Comparison of ENCODE assay signal across 8 mouse cellular contexts in the genomic region with DNA sequence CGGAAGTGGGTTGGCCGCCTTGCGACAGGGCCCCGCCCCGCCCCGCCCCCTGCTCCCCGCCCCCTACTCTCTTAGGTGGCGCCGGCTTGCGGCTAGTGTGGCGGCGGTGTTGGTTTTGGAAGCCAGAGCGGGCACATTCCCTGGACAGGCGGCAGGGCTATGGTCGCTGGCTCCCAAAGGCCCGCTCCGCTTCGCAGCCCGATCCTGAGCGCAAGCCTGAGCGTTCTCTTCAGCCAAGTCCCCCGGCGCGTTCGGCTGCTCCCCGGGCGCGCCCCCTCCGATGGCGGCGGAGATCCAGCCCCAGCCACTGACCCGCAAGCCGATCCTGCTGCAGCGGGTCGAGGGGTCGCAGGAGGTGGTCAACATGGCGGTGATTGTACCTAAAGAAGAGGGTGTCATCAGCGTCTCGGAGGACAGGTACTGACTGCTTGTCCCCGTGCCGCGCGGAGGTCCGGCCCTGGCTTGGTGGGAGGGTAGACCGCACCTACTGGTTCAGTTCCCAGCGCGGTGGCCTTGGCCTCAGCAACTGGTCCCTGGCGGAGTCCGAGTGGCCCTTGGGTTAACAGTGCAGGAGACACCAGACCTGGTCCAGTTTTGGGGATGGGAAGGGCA. TPM values are rescaled to one million over a fixed set of nuclear protein-coding genes. Genes with fewer than 3 reads are reported as not detected.
A peak's percentile ranks its signal among the peaks of the same experiment; 100 is the strongest.
DNase-seq lines count a peak whose midpoint lies in the region; ATAC-seq and TF ChIP-seq lines count a peak whose summit lies in the region.

Wdfy2 (plus strand) TSS at position 38 of the 612 bp plus-strand sequence.

- ATAC-seq in heart, embryonic 11.5 days (replicated peaks; ENCODE audit: insufficient number of reproducible peaks, low FRiP score, low TSS enrichment) = peak; percentile 50
- peak; percentile 13 for ATAC-seq in liver, embryonic 15.5 days (ENCODE audit: insufficient read depth)
- ATAC-seq in neural tube, embryonic 11.5 days (ENCODE audit: insufficient read depth, low FRiP score, low TSS enrichment) = peak; percentile 96

- H3K9me3 ChIP-seq in heart, embryonic 11.5 days (replicated peaks; ENCODE audit: control insufficient read depth, low read length) = no peaks in the 10 kb centered on the region
- H3K9me3 ChIP-seq in liver, embryonic 15.5 days (replicated peaks) = no peaks in the 10 kb centered on the region
- no peaks in the 10 kb centered on the region for H3K9me3 ChIP-seq in neural tube, embryonic 11.5 days (ENCODE audit: control insufficient read depth, low read length)

- peak within 1 kb of the TSS; percentile 77 for H3K27ac ChIP-seq in spleen, adult 2 months (ENCODE audit: insufficient read depth, low read length)
- peak within 1 kb of the TSS; percentile 59 for H3K27ac ChIP-seq in heart, embryonic 11.5 days (ENCODE audit: low read depth, low read length)
- peak within 1 kb of the TSS; percentile 80 for H3K27ac ChIP-seq in liver, embryonic 15.5 days (replicated peaks)
- H3K27ac ChIP-seq in neural tube, embryonic 11.5 days (ENCODE audit: low read depth, low read length) = peak within 1 kb of the TSS; percentile 45; the same call in 1 of the 2 replicates

- no peak for DNase-seq in spleen, adult 2 months (ENCODE audit: low read depth in 1 of 2, low spot score in 2 of 2)
- DNase-seq in spleen, postnatal 14 days (ENCODE audit: low spot score in 2 of 2) = no peak
- DNase-seq in c-Kit-positive CD71-positive TER-119-positive erythroid progenitor cells, embryonic 14.5 days (ENCODE audit: low spot score) = peak; percentile 19
- DNase-seq in kidney, postnatal 14 days = peak; percentile 67
- no peak for DNase-seq in neural tube, embryonic 11.5 days (ENCODE audit: low spot score)
- no peak for DNase-seq in yolk sac, embryonic 10.5 days (ENCODE audit: low spot score)

- peaks cover 12% of the 10 kb centered on the region for H3K4me1 ChIP-seq in spleen, adult 2 months (ENCODE audit: control insufficient read depth, insufficient read depth, insufficient read length)
- H3K4me1 ChIP-seq in heart, embryonic 11.5 days (ENCODE audit: control insufficient read depth, insufficient read depth, low read length) = peaks cover 14% of the 10 kb centered on the region; the same call in 1 of the 2 replicates
- H3K4me1 ChIP-seq in liver, embryonic 15.5 days (replicated peaks) = peaks cover 22% of the 10 kb centered on the region
- peaks cover 7% of the 10 kb centered on the region for H3K4me1 ChIP-seq in neural tube, embryonic 11.5 days (ENCODE audit: control insufficient read depth, insufficient read depth, low read length)

- peak within 1 kb of the TSS; percentile 75 for H3K4me2 ChIP-seq in heart, embryonic 11.5 days
- peak within 1 kb of the TSS; percentile 93 for H3K4me2 ChIP-seq in liver, embryonic 15.5 days
- peak within 1 kb of the TSS; percentile 80 for H3K4me2 ChIP-seq in neural tube, embryonic 11.5 days (ENCODE audit: low read depth)

- under 1% methylated on average over 48 of the region's 49 CpGs for WGBS in spleen, adult 2 months
- 0% methylated on average over 44 of the region's 49 CpGs for WGBS in heart, embryonic 11.5 days (ENCODE audit: insufficient replicate concordance)
- under 1% methylated on average over 48 of the region's 49 CpGs for WGBS in liver, embryonic 15.5 days (ENCODE audit: insufficient replicate concordance)
- WGBS in neural tube, embryonic 11.5 days = 1% methylated on average over 48 of the region's 49 CpGs

- peak within 1 kb of the TSS; percentile 99 for H3K4me3 ChIP-seq in spleen, adult 2 months (ENCODE audit: extremely low read depth, insufficient read depth, insufficient read length)
- peak within 1 kb of the TSS; percentile 67 for H3K4me3 ChIP-seq in heart, embryonic 11.5 days (ENCODE audit: low read depth, low read length)
- H3K4me3 ChIP-seq in liver, embryonic 15.5 days (replicated peaks) = peak within 1 kb of the TSS; percentile 80
- H3K4me3 ChIP-seq in neural tube, embryonic 11.5 days (ENCODE audit: low read depth, low read length) = peak within 1 kb of the TSS; percentile 75

- no peak for TF ChIP-seq POLR2A in spleen, adult 2 months (IDR thresholded peaks at IDR 0.05; ENCODE audit: low read depth, low read length)

- no peaks in the 10 kb centered on the region for H3K36me3 ChIP-seq in spleen, adult 2 months (ENCODE audit: control insufficient read depth, insufficient read depth, low read length)
- no peaks in the 10 kb centered on the region for H3K36me3 ChIP-seq in heart, embryonic 11.5 days (ENCODE audit: control insufficient read depth, insufficient read depth, low read length)
- H3K36me3 ChIP-seq in liver, embryonic 15.5 days (replicated peaks) = no peaks in the 10 kb centered on the region
- H3K36me3 ChIP-seq in neural tube, embryonic 11.5 days (ENCODE audit: control insufficient read depth, insufficient read depth, low read length) = no peaks in the 10 kb centered on the region

- TF ChIP-seq CTCF in spleen, adult 2 months (IDR thresholded peaks at IDR 0.05; ENCODE audit: extremely low read depth, insufficient read depth, insufficient read length, insufficient replicate concordance) = no peak

- H3K9ac ChIP-seq in heart, embryonic 11.5 days (ENCODE audit: low read depth, low read length) = peak within 1 kb of the TSS; percentile 91
- peak within 1 kb of the TSS; percentile 72 for H3K9ac ChIP-seq in liver, embryonic 15.5 days
- H3K9ac ChIP-seq in neural tube, embryonic 11.5 days (ENCODE audit: low read length) = peak within 1 kb of the TSS; percentile 68

- no peaks in the 10 kb centered on the region for H3K27me3 ChIP-seq in spleen, adult 2 months (ENCODE audit: control insufficient read depth, insufficient read depth, low read length)
- H3K27me3 ChIP-seq in heart, embryonic 11.5 days (ENCODE audit: control insufficient read depth, insufficient read depth, low read length) = no peaks in the 10 kb centered on the region
- peaks cover 12% of the 10 kb centered on the region for H3K27me3 ChIP-seq in liver, embryonic 15.5 days
- no peaks in the 10 kb centered on the region for H3K27me3 ChIP-seq in neural tube, embryonic 11.5 days (ENCODE audit: control insufficient read depth, insufficient read depth, low read length)

RNA-seq across cellular contexts. Expression of gene Wdfy2, which starts in this region (rescaled TPM):
- 7.7 and 9.5 TPM in 2 replicates for polyA plus RNA-seq in spleen, adult 2 months (2012; rRNA removed)
- 7.6 and 9.4 TPM in 2 replicates for polyA plus RNA-seq in heart, embryonic 11.5 days (2014; fragmentation: Nextera tagmentation; extraction: Ambion mirVana)
- 2.6 and 2.7 TPM in 2 replicates for polyA plus RNA-seq in liver, embryonic 15.5 days (2015; fragmentation: Nextera tagmentation; extraction: Ambion mirVana)
- 16.9 and 18.2 TPM in 2 replicates for polyA plus RNA-seq in neural tube, embryonic 11.5 days (2014; fragmentation: Nextera tagmentation; extraction: Ambion mirVana)

Comparison
In these comparisons a context has a peak if more than half of its experiments do, and no peak if none do; other contexts are left out.
1. DNase-seq: peak in c-Kit-positive CD71-positive TER-119-positive erythroid progenitor cells, embryonic 14.5 days (single experiment) and kidney, postnatal 14 days (single experiment); none in spleen, adult 2 months (0 of 2), spleen, postnatal 14 days (0 of 2), neural tube, embryonic 11.5 days (single experiment) and yolk sac, embryonic 10.5 days (single experiment).
2. ATAC-seq: peak in every context shown above with its lines; median percentile 96 in neural tube, embryonic 11.5 days; 50 in heart, embryonic 11.5 days; 13 in liver, embryonic 15.5 days.
3. Peak in every context shown above with its lines, with median percentiles within 50 percentile points of each other: H3K27ac ChIP-seq, H3K4me3 ChIP-seq, H3K4me2 ChIP-seq and H3K9ac ChIP-seq.